Mouse (Mus musculus) ES-Bruce4 (cell line): ENCODE results near the gene Gm29776.

Experiments used
- CTCF ChIP-seq: IDR thresholded peaks from one replicate; pipeline ENCODE4 v1.8.1; 2011; ENCODE audit warnings: low read depth, low read length
- EP300 ChIP-seq: IDR thresholded peaks from 2 replicates; pipeline ENCODE4 v1.6.1; 2011; ENCODE audit warnings: low read depth, low read length; ENCODE audit not compliant: insufficient read depth
- POLR2A ChIP-seq: IDR thresholded peaks from one replicate; pipeline ENCODE4 v1.8.1; 2011; ENCODE audit warnings: low read length; ENCODE audit not compliant: insufficient read depth

GRCm38 (mm10) chr14:54705844-54706243, 7.2 kb upstream of the Gm29776 start:
- TF ChIP-seq POLR2A, result no peak
- TF ChIP-seq CTCF, result no peak
- TF ChIP-seq EP300, result no peak
